In the genomic region with DNA sequence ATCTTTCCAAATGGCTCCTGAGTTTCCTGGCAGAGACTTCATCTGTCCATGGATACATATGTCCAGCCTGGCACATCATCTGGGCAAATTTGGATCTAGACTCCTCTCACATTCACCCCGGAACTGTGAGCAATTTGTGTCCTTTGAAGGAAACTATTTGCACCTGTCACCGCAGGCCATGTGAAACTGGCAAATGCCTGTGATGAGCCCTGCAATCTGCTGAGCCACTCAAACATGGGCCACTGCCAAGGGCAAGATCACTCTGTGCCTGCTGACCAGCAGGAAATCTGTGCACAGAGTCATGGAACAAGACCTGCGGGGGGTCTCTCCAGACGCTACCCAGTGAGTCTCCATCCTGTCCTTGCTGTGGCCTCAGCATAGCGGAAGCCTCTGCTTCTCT, we compare ENCODE assay signal across 17 mouse cellular contexts. TPM values are rescaled to one million over a fixed set of nuclear protein-coding genes. Genes with fewer than 3 reads are reported as not detected.
DNase-seq lines count a peak whose midpoint lies in the region; ATAC-seq and TF ChIP-seq lines count a peak whose summit lies in the region.
"Had no signal": no experiment of that assay in that cellular context is flagged by ENCODE, and none has a peak within 500 bp of the region (broad histone marks: within the 10 kb centered on the region; RNA-seq: fewer than 3 reads in every experiment).

No protein-coding gene starts in this region.

- no peak for ATAC-seq in megakaryocyte, adult 5-6 weeks (ENCODE audit: poor library complexity, severe bottlenecking)
- ATAC-seq in forebrain, embryonic 13.5 days, result no peak
- ATAC-seq: forebrain, embryonic 15.5 days; midbrain, embryonic 16.5 days had no signal

- H3K36me3 ChIP-seq in forebrain, embryonic 13.5 days (ENCODE audit: poor library complexity, severe bottlenecking), result no peaks in the 10 kb centered on the region
- H3K36me3 ChIP-seq: embryonic facial prominence, embryonic 15.5 days; forebrain, embryonic 15.5 days; liver, embryonic 13.5 days had no signal

- H3K27ac ChIP-seq in layer of hippocampus, adult 2 months, result peak overlapping the region; percentile 88; the same call in 1 of the 2 replicates
- peak overlapping the region; percentile 99 for H3K27ac ChIP-seq in olfactory bulb, adult 2 months (ENCODE audit: insufficient read depth, low read depth, low read length)
- H3K27ac ChIP-seq in forebrain, embryonic 13.5 days, result no peak overlapping the region
- H3K27ac ChIP-seq: embryonic facial prominence, embryonic 15.5 days; forebrain, embryonic 15.5 days; liver, embryonic 13.5 days had no signal

- TF ChIP-seq POLR2A in olfactory bulb, adult 2 months (IDR thresholded peaks at IDR 0.05; ENCODE audit: insufficient read depth, low read depth, low read length), result no peak

- H3K4me2 ChIP-seq in forebrain, embryonic 13.5 days, result no peak overlapping the region
- H3K4me2 ChIP-seq: embryonic facial prominence, embryonic 15.5 days; forebrain, embryonic 15.5 days; liver, embryonic 13.5 days had no signal

- DNase-seq in layer of hippocampus, adult 2 months (ENCODE audit: low spot score in 2 of 2), result no peak
- DNase-seq in layer of hippocampus, adult 18-20 months (ENCODE audit: low spot score in 2 of 2), result no peak
- peak; percentile 60 to 71 for DNase-seq in adrenal gland, postnatal 36 days
- DNase-seq in cerebellum, postnatal 10 days, result peak; percentile 91 to 94
- no peak for DNase-seq in right cerebral cortex, adult 2 months (ENCODE audit: low spot score in 2 of 2)
- DNase-seq: heart, adult 18-20 months; kidney, adult 8-10 months; liver, embryonic 13.5 days; right cerebral cortex, postnatal 14 days had no signal

- TF ChIP-seq CTCF in layer of hippocampus, adult 2 months (conservative IDR thresholded peaks at IDR 0.05), result no peak
- no peak for TF ChIP-seq CTCF in olfactory bulb, adult 2 months (IDR thresholded peaks at IDR 0.05; ENCODE audit: insufficient read depth, low read depth, low read length)

- no peaks in the 10 kb centered on the region for H3K9me3 ChIP-seq in forebrain, embryonic 13.5 days (replicated peaks)
- H3K9me3 ChIP-seq: embryonic facial prominence, embryonic 15.5 days; forebrain, embryonic 15.5 days; liver, embryonic 13.5 days had no signal

- 55% methylated on average over 5 of the region's 5 CpGs for WGBS in olfactory bulb, adult 2 months
- WGBS in forebrain, embryonic 13.5 days, result 75% methylated on average over 5 of the region's 5 CpGs

- no peaks in the 10 kb centered on the region for H3K27me3 ChIP-seq in forebrain, embryonic 13.5 days
- H3K27me3 ChIP-seq: embryonic facial prominence, embryonic 15.5 days; forebrain, embryonic 15.5 days; liver, embryonic 13.5 days had no signal

- H3K4me1 ChIP-seq in olfactory bulb, adult 2 months (ENCODE audit: control insufficient read depth, insufficient read depth, low read length), result peaks cover 43% of the 10 kb centered on the region
- peaks cover 8% of the 10 kb centered on the region; the same call in 1 of the 2 replicates for H3K4me1 ChIP-seq in forebrain, embryonic 13.5 days
- H3K4me1 ChIP-seq: embryonic facial prominence, embryonic 15.5 days; liver, embryonic 13.5 days had no signal

- H3K4me3 ChIP-seq in layer of hippocampus, adult 2 months, result no peak overlapping the region
- H3K4me3 ChIP-seq in olfactory bulb, adult 2 months (ENCODE audit: insufficient read depth, low read depth, low read length), result no peak overlapping the region
- no peak overlapping the region for H3K4me3 ChIP-seq in forebrain, embryonic 13.5 days
- H3K4me3 ChIP-seq: embryonic facial prominence, embryonic 15.5 days; forebrain, embryonic 15.5 days; liver, embryonic 13.5 days had no signal

- H3K9ac ChIP-seq in forebrain, embryonic 13.5 days, result no peak overlapping the region
- H3K9ac ChIP-seq: embryonic facial prominence, embryonic 15.5 days; forebrain, embryonic 15.5 days; liver, embryonic 13.5 days had no signal

RNA-seq across cellular contexts. Expression of gene Pdia6, which starts 41.3 kb away (rescaled TPM):
- total RNA-seq in layer of hippocampus, adult 2 months (2021), result 100 to 1,000 TPM; 122 to 139 TPM
- total RNA-seq in layer of hippocampus, adult 18-20 months (2021), result 100 to 1,000 TPM; 146 to 153 TPM
- total RNA-seq in adrenal gland, postnatal 36 days (2021), result 100 to 1,000 TPM; 187 to 216 TPM
- not detected in 2 replicates for polyA plus RNA-seq in olfactory bulb, adult 2 months (2012; ENCODE audit: insufficient read depth, insufficient read length, low replicate concordance, missing spikeins)
- total RNA-seq in megakaryocyte, adult 5-6 weeks (2015), result 124 and 125 TPM in 2 replicates
- 208 and 212 TPM in 2 replicates for total RNA-seq in megakaryocyte, adult 5-6 weeks (2017)
- 374 and 387 TPM in 2 replicates for polyA plus RNA-seq in forebrain, embryonic 13.5 days (2015; fragmentation: Nextera tagmentation; extraction: Ambion mirVana)

RNA-seq across cellular contexts. Expression of gene Kcnf1, which starts 48.3 kb away (rescaled TPM):
- 10 to 100 TPM; 36.5 to 36.8 TPM for total RNA-seq in layer of hippocampus, adult 2 months (2021)
- 10 to 100 TPM; 41.3 to 53.9 TPM for total RNA-seq in layer of hippocampus, adult 18-20 months (2021)
- under 1 TPM; 0.10 to 0.20 TPM for total RNA-seq in adrenal gland, postnatal 36 days (2021)
- polyA plus RNA-seq in olfactory bulb, adult 2 months (2012; ENCODE audit: insufficient read depth, insufficient read length, low replicate concordance, missing spikeins), result 128 TPM in 1 of 2 replicates, not detected in the other
- total RNA-seq in megakaryocyte, adult 5-6 weeks (2015), result not detected in 2 replicates
- total RNA-seq in megakaryocyte, adult 5-6 weeks (2017), result not detected in 2 replicates
- polyA plus RNA-seq in forebrain, embryonic 13.5 days (2015; fragmentation: Nextera tagmentation; extraction: Ambion mirVana), result 2.6 and 2.8 TPM in 2 replicates
- total RNA-seq: common myeloid progenitor, adult 5-6 weeks; heart, adult 18-20 months; hematopoietic stem cell, adult 5-6 weeks had no signal

Comparison
In these comparisons a context has a peak if more than half of its experiments do, and no peak if none do; other contexts are left out.
1. DNase-seq: peak in adrenal gland, postnatal 36 days (2 of 2) and cerebellum, postnatal 10 days (2 of 2); none in layer of hippocampus, adult 2 months (0 of 2), layer of hippocampus, adult 18-20 months (0 of 2) and right cerebral cortex, adult 2 months (0 of 2).
2. RNA of gene Kcnf1, which starts 48.3 kb away (total RNA-seq): 41.3 to 53.9 TPM in layer of hippocampus, adult 18-20 months and 36.5 to 36.8 TPM in layer of hippocampus, adult 2 months; 0.10 to 0.20 TPM in adrenal gland, postnatal 36 days and not detected in megakaryocyte, adult 5-6 weeks; every median in the first group is over 10 times any median in the second.